In the genomic region with DNA sequence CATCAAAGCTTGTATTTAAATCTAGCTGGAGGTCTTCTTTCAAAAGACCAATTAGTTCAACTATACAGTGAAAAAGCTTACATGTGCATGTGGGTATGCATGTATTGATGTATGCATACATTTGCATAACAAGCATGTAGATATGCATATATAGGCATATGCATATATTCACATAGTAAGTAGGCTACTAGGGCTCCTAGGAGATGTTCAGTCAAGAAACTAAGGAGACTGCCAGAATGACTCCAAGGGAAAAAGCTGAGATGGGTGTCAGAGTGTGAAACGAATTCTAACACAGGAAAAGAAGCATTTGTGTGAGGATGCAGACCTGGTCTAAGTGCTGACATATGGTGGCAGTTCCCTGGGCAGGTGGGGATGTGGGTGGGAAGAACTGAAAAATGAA, we compare ENCODE assay signal across 21 mouse cellular contexts.
"Had no signal": no experiment of that assay in that cellular context is flagged by ENCODE, and none has a peak within 500 bp of the region (broad histone marks: within the 10 kb centered on the region; RNA-seq: fewer than 3 reads in every experiment).

No protein-coding gene starts in this region.

- H3K9ac ChIP-seq: lung, embryonic 14.5 days; midbrain, embryonic 12.5 days; neural tube, embryonic 13.5 days; neural tube, embryonic 15.5 days; stomach, embryonic 15.5 days had no signal

- ATAC-seq: midbrain, embryonic 16.5 days had no signal

- H3K27ac ChIP-seq: midbrain, embryonic 10.5 days; midbrain, embryonic 12.5 days; neural tube, embryonic 13.5 days; neural tube, embryonic 15.5 days; stomach, embryonic 15.5 days; stomach, postnatal 0 days had no signal

- H3K9me3 ChIP-seq: midbrain, embryonic 10.5 days; midbrain, embryonic 12.5 days; neural tube, embryonic 13.5 days; neural tube, embryonic 15.5 days; stomach, embryonic 15.5 days had no signal

- H3K4me3 ChIP-seq: midbrain, embryonic 10.5 days; midbrain, embryonic 12.5 days; myocyte; neural tube, embryonic 13.5 days; neural tube, embryonic 15.5 days; stomach, embryonic 15.5 days had no signal

- H3K4me2 ChIP-seq: lung, embryonic 14.5 days; midbrain, embryonic 12.5 days; neural tube, embryonic 13.5 days; neural tube, embryonic 15.5 days; stomach, embryonic 15.5 days had no signal

- DNase-seq: lung, adult 18-20 months; lung, embryonic 14.5 days; lung, postnatal 10 days; lung, postnatal 4 days; midbrain, embryonic 14.5 days; retina, postnatal 1 day; right cerebral cortex, adult 18-20 months; right cerebral cortex, postnatal 25 days; right cerebral cortex, postnatal 4 days; spleen, adult 18-20 months; thymus, adult 2 months; thymus, postnatal 25 days; thymus, postnatal 4 days had no signal

- H3K27me3 ChIP-seq: midbrain, embryonic 12.5 days; neural tube, embryonic 13.5 days; neural tube, embryonic 15.5 days; stomach, embryonic 15.5 days had no signal

- H3K4me1 ChIP-seq: midbrain, embryonic 10.5 days; midbrain, embryonic 12.5 days; neural tube, embryonic 13.5 days; neural tube, embryonic 15.5 days; stomach, embryonic 15.5 days had no signal

- H3K36me3 ChIP-seq: midbrain, embryonic 10.5 days; midbrain, embryonic 12.5 days; neural tube, embryonic 13.5 days; neural tube, embryonic 15.5 days; stomach, embryonic 15.5 days had no signal
